Mouse (Mus musculus): ENCODE data around the gene Zc3h6.

Zc3h6 gene

DNA sequence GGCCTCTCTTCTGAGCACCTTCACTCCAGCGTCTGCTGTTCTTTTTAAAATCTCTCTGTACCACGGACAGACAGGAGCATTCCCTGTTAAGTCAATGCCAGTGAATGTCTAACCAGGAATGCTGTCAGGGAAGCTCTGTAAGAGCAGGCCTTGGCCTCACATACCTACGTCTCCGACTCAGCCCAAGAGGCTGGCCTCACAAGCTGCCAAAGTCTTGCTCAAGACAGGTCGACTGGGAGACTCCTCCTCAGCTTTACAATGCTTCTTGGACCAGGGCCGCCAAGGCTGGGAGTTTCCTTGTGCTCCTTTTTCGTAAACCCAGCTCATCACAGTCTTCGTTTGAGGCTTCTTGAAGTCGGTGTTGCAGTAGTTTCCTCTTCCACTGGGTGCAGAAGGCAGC, 57.6 kb downstream of the Zc3h6 start:
- peak; percentile 19 for DNase-seq (ENCODE audit: extremely low read depth, insufficient read length, low spot score)

DNA sequence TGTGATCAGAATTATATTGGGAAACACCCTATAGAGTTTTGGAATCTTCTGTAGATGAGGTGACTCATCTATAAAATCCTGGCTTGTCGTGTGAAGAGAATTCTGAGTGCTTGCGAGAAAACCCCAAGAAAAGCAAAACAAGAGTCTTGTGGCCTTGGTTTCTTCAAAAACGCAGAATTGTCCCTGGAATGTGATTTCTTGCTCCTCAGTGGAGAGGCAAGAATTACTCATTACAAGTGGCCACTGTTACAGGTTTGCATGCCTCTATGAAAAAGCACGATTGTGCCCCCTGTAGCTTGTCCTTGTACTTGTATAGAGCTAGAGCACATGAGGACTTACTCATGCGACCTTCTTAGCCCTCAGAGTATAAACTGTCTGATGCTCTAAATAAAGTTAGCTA, 68.2 kb downstream of the Zc3h6 start:
- peak; percentile 51 for DNase-seq (ENCODE audit: extremely low read depth, insufficient read length, low spot score)

DNA sequence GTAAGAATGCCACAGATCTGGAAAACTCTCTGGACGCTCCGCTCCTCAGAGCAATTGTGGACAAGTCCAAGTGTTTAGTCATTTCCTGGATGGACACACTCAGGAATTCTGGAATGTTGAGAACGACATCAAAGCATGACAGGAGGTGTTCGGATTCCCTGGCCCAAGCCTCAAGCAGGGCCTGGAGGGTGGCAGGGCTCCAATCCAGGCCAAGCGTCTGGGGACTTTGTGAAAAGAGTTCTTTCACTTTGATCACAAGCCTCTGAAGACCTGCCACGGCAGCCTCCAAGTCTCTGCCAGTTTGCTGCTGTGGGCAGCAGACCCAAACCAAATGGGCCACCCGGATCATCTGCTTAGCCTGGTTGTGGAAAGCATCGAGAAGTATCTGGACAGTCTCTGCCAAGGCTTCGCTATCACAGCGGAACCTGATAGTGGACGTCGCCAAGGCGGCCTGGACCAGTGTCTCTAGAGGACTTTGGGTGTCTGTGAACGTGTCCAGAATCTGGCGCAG, 71.3 kb downstream of the Zc3h6 start:
- DNase-seq (ENCODE audit: extremely low read depth, insufficient read length, low spot score) = peak; percentile 77

DNA sequence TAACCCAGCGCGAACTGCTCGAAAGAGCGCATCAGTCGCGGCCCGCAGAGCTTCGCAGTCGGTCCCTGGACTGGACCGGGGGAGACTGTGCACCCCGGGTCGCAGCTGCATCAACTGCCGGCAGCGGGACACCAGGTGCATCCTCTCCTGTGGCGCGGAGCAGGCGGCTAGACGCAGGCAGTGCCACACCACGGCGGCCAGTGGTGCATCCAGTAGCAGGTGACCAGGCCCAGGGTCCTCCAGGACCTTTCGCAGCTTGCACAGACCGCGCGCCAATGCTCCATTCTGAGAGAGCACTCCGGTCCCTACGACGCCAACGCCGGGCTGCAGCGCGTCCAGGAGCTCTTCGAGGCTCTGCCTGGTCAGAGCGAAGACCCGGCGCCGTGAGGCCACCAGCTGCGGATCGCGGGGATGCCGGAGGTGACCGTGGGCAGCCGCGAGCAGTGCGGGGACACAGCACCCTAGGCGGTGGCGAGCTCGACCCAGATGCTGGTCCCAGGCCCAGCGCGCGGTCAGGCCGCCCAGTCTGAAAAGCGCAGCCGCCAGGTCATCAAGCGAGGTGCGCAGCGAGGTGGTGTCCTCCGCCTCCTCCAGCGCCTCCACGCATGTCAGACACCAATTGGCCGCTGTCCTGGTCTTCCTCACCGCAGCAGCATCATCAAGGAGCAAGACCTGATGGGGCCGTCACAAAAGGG, 71.9 kb downstream of the Zc3h6 start:
- no peak for DNase-seq (ENCODE audit: extremely low read depth, insufficient read length, low spot score)

DNA sequence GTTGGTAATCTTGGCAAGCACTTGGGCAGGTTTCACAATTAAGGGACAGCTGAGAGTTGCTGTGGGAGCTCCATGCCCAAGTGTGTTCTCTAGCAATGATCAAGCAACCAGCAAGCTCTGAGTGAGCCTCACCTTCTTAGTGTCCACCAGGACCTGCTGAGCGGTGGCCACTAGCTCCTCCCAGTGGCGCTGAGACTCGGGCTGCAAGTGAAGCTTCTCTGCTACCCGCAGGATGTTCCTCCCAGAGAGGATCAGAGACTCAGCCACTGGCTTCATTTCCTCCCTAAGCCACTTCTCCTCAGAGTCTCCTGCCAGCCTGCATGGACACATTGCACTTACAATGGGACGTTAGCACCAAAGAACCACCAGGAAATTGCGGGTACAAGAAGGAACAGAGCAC, 73.4 kb downstream of the Zc3h6 start:
- no peak for DNase-seq (ENCODE audit: extremely low read depth, insufficient read length, low spot score)

DNA sequence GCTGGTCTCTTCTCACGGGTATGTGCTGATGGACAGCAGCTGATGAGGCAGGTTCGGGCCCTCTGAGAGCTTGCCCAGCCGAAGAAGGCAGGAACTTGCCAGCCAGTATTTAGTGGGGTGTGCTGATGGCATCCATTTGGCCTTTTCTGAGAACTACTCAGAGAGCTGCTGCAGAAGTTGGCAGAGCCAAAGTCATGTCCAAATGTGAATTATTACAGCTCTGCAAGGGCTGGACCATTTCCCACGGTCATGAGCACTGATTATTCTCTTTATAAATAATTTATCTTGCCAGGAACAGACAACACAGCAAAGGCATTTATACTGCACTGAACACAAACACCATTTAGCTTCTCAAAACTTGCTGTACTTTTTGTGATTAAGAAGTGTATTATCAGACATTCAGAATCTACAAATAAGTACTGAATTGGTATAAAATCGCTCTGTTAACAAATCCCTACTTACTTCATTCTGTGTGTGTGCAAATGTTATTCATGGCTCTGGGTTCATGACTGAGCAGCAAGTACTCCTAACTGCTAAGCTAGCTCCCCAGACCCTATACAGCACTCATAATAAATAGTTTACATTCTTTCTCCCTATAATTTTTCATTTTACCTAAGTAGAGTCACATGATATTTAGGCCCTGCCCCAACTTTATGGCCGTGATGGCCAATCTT, 79.1 kb downstream of the Zc3h6 start:
- no peak for DNase-seq (ENCODE audit: extremely low read depth, insufficient read length, low spot score)

DNA sequence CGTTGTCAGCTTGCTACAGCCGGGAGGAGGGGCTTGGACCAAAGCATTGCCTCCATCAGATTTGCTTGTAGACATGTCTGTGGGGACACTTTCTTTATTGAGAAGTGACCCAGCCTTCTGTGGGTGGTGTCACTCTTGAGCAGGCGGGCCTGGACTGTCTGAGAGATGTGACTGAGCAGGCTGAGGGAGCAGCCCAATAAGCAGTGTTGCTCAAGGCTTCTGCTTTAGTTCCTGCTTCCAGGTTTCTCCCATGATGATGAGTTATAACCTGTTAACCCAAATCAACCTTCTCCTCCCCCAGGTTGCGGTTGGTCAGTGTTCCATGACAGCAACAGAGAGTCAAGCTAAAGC, 79.6 kb downstream of the Zc3h6 start:
- DNase-seq (ENCODE audit: extremely low read depth, insufficient read length, low spot score) = no peak

DNA sequence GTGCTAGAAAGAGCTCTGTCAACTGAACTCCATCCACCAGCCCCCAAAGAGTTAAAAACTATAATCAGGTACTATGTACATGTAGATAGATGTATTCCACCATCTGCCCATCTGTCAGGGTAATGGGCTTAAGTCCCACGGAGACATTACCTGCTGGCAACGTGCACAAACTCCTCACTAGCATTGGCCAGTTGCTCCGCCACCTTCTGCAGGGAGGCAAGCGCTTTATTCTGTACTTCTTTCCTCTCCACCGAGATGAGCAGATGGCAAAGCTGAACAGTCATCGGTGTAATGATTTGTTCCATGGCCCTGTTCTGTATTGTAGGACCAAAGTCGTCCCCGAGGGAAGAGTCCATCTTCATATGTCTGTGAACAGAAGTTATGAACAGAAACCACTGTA, 80.6 kb downstream of the Zc3h6 start, which contains the start of gene Vinac1:
Gene Vinac1, minus strand, starts transcription at position 362 of the 400 bp plus-strand sequence.
- no peak for DNase-seq (ENCODE audit: extremely low read depth, insufficient read length, low spot score)

DNA sequence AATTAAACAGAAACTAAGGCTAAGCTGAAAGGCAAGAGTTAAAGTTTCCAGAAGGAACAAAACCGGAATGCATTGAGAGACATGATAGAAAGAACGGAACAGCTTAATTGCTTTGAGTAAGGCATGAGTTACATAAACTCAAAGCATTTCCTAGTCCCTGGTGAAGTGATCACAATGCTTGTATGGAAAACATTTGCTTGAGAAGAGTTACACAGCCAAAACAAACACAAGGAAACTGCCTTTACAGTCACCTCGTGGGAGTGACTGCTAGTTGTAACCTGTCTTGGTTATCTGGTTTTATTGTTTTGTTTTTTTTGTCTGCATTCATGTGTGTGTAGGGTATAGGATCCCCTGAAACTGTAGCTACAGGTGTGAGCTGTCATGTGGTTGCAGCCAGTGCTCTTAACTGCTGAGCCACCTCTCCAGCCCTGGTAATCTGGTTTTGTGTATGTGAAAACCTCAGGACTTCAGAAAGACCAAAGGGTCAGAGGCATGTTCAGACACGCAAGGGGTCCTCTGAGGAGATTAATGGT, 85.3 kb downstream of the Zc3h6 start:
- DNase-seq (ENCODE audit: extremely low read depth, insufficient read length, low spot score) = no peak

DNA sequence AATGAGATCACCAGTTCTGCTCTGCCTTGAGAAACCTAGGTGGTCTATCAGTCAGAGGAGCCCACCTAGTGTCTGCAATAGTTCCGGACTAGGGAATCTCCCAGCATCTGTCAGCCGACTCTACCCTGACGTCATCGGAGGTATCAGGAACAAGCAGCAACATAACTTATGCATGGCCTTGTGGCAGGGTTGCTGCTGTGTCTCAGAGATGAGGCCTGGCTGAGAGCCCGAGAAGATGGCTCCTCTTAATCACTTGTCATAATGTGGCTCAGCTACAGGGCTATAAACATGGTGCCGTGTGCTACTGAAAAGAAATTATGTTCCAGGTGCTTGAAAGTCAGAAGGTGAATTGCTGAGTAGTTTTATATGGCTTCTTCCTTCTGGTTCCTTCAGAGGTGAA, 88.5 kb downstream of the Zc3h6 start:
- DNase-seq (ENCODE audit: extremely low read depth, insufficient read length, low spot score) = no peak

DNA sequence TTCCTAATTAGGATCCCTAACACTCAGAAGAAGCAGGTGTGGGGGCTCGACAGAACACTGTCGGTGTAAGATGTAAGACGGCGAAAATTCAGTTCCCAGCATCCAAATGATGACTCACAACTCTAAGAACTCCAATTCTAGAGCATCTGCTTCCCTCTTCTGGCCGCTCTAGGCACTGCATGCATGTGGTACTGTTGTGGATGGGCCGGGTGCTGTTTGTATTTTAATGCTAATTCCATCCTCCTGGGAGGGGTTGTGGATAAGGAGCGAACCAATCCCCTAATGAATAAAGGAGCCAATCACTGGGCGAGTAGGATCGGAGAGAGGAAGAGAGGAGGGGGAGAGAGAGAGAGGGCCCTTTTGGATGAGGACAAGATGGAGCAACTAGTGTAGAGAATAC, 89.4 kb downstream of the Zc3h6 start:
- DNase-seq (ENCODE audit: extremely low read depth, insufficient read length, low spot score) = peak; percentile 22

DNA sequence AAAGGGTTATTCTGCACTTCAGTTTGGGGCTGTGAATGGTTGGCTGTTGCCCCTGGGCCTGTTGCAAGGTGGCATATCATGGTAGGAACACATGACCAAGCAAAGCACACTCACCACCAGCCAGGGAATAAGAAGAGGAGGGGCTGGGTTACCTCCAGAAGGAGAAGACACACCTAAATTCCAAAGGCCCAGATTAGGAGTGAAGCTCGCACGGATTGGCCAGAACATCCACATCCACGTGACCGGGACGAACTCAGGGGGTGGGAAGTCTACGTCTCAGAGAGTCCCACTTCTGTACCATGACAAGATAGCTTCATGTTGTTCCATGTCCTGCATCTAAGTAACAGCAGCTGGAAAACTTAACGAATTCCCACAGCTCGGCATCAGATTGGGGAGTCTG, 90.1 kb downstream of the Zc3h6 start:
- DNase-seq (ENCODE audit: extremely low read depth, insufficient read length, low spot score) = no peak

DNA sequence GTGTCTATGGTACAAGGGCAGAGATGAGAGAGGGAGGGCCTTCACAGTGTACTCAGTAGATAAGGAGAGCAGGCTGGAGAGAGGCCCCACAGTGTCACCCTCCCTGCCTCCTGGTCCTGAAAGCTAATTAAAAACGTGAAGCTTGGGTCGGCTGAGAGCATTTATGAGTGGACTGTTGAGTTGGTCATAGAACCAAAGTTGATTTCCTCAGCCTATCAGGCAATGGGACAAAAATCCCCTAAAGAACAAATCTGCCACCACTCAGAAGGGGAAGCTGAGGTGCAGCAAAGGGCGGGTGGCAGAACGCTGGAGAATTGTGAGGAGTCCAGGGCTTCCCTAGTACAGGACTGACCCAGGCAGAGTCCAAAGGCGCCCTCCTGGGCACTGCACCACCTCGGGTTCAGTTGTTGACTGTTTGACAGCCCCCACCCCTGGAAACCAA, 90.7 kb downstream of the Zc3h6 start:
- DNase-seq (ENCODE audit: extremely low read depth, insufficient read length, low spot score) = no peak

DNA sequence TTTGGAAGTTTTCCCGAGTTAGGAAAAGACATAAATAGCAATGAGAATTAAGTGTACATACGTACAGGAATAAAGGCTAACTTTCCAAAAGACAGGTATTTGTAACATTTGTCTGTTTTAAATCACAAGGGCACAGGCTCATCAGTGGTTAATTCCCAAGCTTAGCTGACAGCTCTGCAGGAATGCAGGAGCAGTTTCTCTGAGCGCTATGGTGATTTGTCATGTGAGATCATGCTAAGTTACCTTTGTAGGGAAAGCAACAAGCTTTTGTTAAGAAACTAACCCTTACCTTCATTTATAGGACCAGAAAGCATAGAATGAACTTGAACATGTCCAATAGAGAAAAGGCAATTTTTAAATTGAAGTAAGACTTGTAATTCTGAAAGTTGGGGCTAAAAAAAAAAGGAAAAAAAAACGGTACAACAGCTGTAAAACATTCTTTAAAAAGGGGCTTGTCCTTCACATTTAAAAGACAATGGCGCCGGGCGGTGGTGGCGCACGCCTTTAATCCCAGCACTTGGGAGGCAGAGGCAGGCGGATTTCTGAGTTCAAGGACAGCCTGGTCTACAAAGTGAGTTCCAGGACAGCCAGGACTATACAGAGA, 94.4 kb downstream of the Zc3h6 start:
- DNase-seq (ENCODE audit: extremely low read depth, insufficient read length, low spot score) = no peak

DNA sequence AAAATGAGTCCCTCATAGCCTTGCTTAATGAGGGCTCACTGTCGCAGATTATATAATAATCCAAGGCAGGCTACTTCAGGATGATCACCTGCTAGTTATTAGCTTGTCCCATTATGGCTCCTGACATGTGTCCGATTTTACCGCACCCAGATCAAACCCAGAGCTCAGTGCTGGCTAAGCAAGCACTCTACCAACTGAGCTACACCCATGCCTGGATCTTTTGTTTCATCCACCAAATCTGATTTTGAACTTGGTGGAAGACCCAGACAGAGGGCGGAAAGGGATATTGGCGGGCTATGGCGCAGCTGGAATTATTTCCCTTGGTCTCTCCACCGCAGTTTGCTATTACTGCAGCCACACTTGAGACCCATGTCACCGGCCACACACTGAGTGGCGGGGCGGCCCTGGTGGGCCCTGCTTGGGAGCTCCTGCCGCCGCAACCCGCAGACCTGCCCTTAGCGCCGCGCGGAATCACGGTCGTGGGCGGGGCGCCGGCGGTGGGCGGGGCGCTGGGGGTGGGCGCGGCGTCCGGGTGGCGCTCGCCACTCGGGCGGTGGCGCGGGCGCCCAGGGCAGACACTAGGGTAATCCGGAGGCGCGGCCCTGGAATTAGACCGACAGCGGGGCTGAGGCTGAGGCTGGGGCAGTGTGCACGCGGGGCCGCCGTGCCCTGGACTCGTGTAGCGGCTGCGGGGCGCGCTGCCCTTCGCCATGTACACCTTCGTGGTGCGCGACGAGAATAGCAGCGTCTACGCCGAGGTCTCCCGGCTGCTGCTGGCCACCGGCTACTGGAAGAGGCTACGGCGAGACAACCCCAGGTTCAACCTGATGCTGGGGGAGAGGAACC, 98.5 kb downstream of the Zc3h6 start, which contains the start of gene Ttl:
Gene Ttl, plus strand, starts transcription at position 506 of the 846 bp plus-strand sequence.
- no peak for DNase-seq (ENCODE audit: extremely low read depth, insufficient read length, low spot score)

DNA sequence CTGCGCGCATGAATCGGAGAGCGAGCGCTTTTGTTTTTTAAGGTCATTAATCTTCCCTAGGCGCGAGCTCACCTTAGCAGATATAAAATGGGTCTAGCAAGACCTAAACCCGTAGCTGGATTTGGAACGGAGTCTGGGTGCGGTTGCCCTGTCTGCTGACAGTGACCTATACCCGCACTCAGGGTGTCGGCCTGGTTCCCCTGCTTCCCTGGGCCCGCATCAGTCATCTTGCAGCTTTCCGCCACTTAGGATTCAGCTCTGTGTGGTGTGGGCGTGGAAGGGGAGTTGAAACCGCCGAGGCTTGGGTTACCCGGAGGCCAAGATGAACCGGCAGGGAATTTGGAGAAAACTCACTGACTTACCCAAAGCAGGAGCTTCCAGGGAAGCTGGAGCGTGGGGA, 99.1 kb downstream of the Zc3h6 start:
- peak; percentile 76 for DNase-seq (ENCODE audit: extremely low read depth, insufficient read length, low spot score)

All from 3134 (cell line).